Mouse (Mus musculus) ES-E14 (cell line): Measurements from ENCODE around the gene Grin2c. TPM values are rescaled to one million over a fixed set of nuclear protein-coding genes. Genes with fewer than 3 reads are reported as not detected.

Experiments used
- DNase-seq: peaks from one replicate; pipeline ENCODE4 v3.0.0-alpha.2; 2013; ENCODE audit warnings: low read depth, low spot score
- H3K27ac ChIP-seq: 2 replicates; pipeline ENCODE4 v1.5.1; 2012; ENCODE audit warnings: low read depth, mild to moderate bottlenecking, low read length, moderate library complexity, mixed read lengths; ENCODE audit not compliant: poor library complexity, insufficient read depth, severe bottlenecking
- H3K36me3 ChIP-seq: 2 replicates; pipeline ENCODE4 v1.6.1; 2012; ENCODE audit warnings: mild to moderate bottlenecking, low read length, moderate library complexity, mixed read lengths; ENCODE audit not compliant: control insufficient read depth, poor library complexity, insufficient read depth, severe bottlenecking
- H3K4me1 ChIP-seq, 2 experiments: fragments of 150-350 bp in 1 of 2; sonication (generic) in 1 of 2; 2 replicates each; pipeline ENCODE4 v1.6.1; 2012; ENCODE audit warnings: low read length in 2 of 2, mild to moderate bottlenecking in 1 of 2, mixed read lengths in 1 of 2; ENCODE audit not compliant: control insufficient read depth in 2 of 2, insufficient read depth in 2 of 2, poor library complexity in 1 of 2
- H3K4me3 ChIP-seq, 2 experiments: fragments of 150-350 bp in 1 of 2; sonication (generic) in 1 of 2; 2 replicates each; pipeline ENCODE4 v1.5.1; 2012; ENCODE audit warnings: low read length in 2 of 2, low read depth in 1 of 2, mild to moderate bottlenecking in 1 of 2, mixed read lengths in 1 of 2; ENCODE audit not compliant: insufficient read depth in 1 of 2, poor library complexity in 1 of 2, severe bottlenecking in 1 of 2
- H3K9ac ChIP-seq: 2 replicates; pipeline ENCODE4 v1.6.1; 2012; ENCODE audit warnings: low read depth, mild to moderate bottlenecking, low read length, mixed read lengths; ENCODE audit not compliant: poor library complexity, insufficient read depth, severe bottlenecking
- H3K9me3 ChIP-seq: fragments of 150-350 bp; sonication (generic); 2 replicates; pipeline ENCODE4 v1.6.1; 2012; ENCODE audit warnings: low read depth, mild to moderate bottlenecking, low read length; ENCODE audit not compliant: control insufficient read depth, insufficient read depth
- CHD2 ChIP-seq: IDR thresholded peaks from 2 replicates; pipeline ENCODE4 v1.6.1; 2014; ENCODE audit warnings: mild to moderate bottlenecking, low read depth, low read length, inconsistent platforms
- HCFC1 ChIP-seq: IDR thresholded peaks from 2 replicates; pipeline ENCODE4 v1.6.1; 2012; ENCODE audit warnings: low read length, inconsistent platforms, borderline replicate concordance; ENCODE audit not compliant: insufficient read depth
- MAFK ChIP-seq: IDR thresholded peaks from 2 replicates; pipeline ENCODE4 v1.6.1; 2014; ENCODE audit warnings: mild to moderate bottlenecking, low read depth, low read length, inconsistent platforms; ENCODE audit not compliant: insufficient read depth
- ZC3H11A ChIP-seq: IDR thresholded peaks from 2 replicates; pipeline ENCODE4 v1.6.1; 2012; ENCODE audit warnings: low read depth, mild to moderate bottlenecking, inconsistent platforms, low read length, borderline replicate concordance
- ZNF384 ChIP-seq: IDR thresholded peaks from 2 replicates; pipeline ENCODE4 v1.6.1; 2012; ENCODE audit warnings: low read depth, low read length, inconsistent platforms
- in situ Hi-C, 2 experiments: fragments of 600-800 bp; cut with MboI; formaldehyde crosslinking; loops; one replicate each; pipeline ENCODE4 v1.15.1; 2025; ENCODE audit warnings: low sequenced_read_pairs in 2 of 2, inconsistent platforms in 1 of 2; ENCODE audit not compliant: unreplicated experiment in 2 of 2
- total RNA-seq: library from RNA; depleted of rRNA; stranded (reverse); fragments of 300-350 nt; gene quantifications from 2 replicates; pipeline ENCODE4 v1.2.3, GENCODE M21; 2012

The Grin2c gene
- total RNA-seq, 1 experiment = 0.22 TPM

GRCm38 (mm10) chr11:115264136-115264861 is 2.7 kb downstream of the Grin2c start:
- no peaks in the 10 kb centered on the region for H3K9me3 ChIP-seq
- no peak overlapping the region for H3K4me3 ChIP-seq
- H3K4me1 ChIP-seq = peaks cover 0 to 9% of the 10 kb centered on the region in 2 experiments; a peak in 1 of 4 replicates
- no peak overlapping the region for H3K9ac ChIP-seq
- H3K36me3 ChIP-seq = peaks cover 5% of the 10 kb centered on the region
- no peak for DNase-seq
- in situ Hi-C loops = no loop called here
- H3K27ac ChIP-seq = no peak overlapping the region
- TF ChIP-seq HCFC1 (no peak), ZC3H11A (no peak), CHD2 (no peak), MAFK (no peak), ZNF384 (no peak)

- H3K27ac ChIP-seq = no peak overlapping the region
- H3K9me3 ChIP-seq = no peaks in the 10 kb centered on the region
- H3K36me3 ChIP-seq = peaks cover 2% of the 10 kb centered on the region; the same call in 1 of the 2 replicates
- TF ChIP-seq CHD2 (no peak), HCFC1 (no peak), ZC3H11A (no peak), MAFK (no peak), ZNF384 (no peak)
- H3K9ac ChIP-seq = no peak overlapping the region
- no peak for DNase-seq
- in situ Hi-C loops = no loop called here
- peaks cover 0 to 12% of the 10 kb centered on the region in 2 experiments; a peak in 1 of 4 replicates for H3K4me1 ChIP-seq
- H3K4me3 ChIP-seq = no peak overlapping the region
These were observed 4.1 kb downstream of the Grin2c start for GRCm38 (mm10) chr11:115262954-115263353.

- TF ChIP-seq HCFC1 (no peak), CHD2 (no peak)
- Histone ChIP-seq H3K4me1 (peaks cover 0 to 11% of the 10 kb centered on the region in 2 experiments; a peak in 1 of 4 replicates), H3K36me3 (no peaks in the 10 kb centered on the region), H3K9me3 (no peaks in the 10 kb centered on the region), H3K4me3 (no peak overlapping the region), H3K9ac (no peak overlapping the region), H3K27ac (no peak overlapping the region)
- no peak for DNase-seq
- in situ Hi-C loops = no loop called here
These were observed 7.9 kb downstream of the Grin2c start for GRCm38 (mm10) chr11:115259134-115259533.

GRCm38 (mm10) chr11:115257775-115258510 is 9.1 kb downstream of the Grin2c start:
- Histone ChIP-seq H3K36me3 (no peaks in the 10 kb centered on the region), H3K27ac (no peak overlapping the region), H3K9me3 (no peaks in the 10 kb centered on the region), H3K4me1 (peaks cover 0 to 9% of the 10 kb centered on the region in 2 experiments; a peak in 1 of 4 replicates), H3K4me3 (peak overlapping the region; percentile 22 to 54; a peak in 2 of 4 replicates), H3K9ac (no peak overlapping the region)
- no peak for TF ChIP-seq CHD2
- no peak for TF ChIP-seq ZC3H11A
- TF ChIP-seq HCFC1 = no peak
- TF ChIP-seq ZNF384 = no peak
- no peak for TF ChIP-seq MAFK
- peak; percentile 77 for DNase-seq
- in situ Hi-C loops = no loop called here
